Mouse (Mus musculus) spleen, adult 2 months (tissue): ENCODE measurements around the gene Arhgef38.

ENCODE experiments used
- CTCF ChIP-seq: fragments of 200-500 bp; IDR thresholded peaks from 2 replicates; pipeline ENCODE4 v1.5.1; 2011; ENCODE audit warnings: mild to moderate bottlenecking, inconsistent platforms; ENCODE audit not compliant: insufficient read depth, insufficient read length, insufficient replicate concordance; ENCODE audit errors: extremely low read depth
- POLR2A ChIP-seq: fragments of 200-500 bp; IDR thresholded peaks from 2 replicates; pipeline ENCODE4 v1.6.1; 2011; ENCODE audit warnings: low read depth, low read length, inconsistent platforms

DNA sequence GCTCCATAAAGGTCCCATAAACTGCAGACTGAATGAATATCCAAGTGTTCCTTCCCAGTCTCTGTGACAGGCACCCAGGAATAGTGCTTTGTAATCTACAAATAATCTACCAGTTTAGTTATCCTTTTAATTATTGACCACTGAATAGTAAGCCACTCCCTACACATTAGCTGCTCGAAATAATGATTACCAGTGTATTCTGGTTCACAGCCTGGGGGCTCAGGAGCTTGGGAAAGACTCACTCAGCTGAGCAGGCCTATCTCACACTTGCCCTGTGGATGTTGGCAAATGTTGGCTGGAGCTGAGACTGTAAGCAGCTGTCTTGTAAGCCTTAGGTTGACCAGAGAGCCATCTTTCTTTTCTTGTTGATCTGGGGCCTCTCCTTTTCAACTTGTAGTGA is 7.2 kb upstream of the Arhgef38 start:
- no peak for TF ChIP-seq POLR2A
- no peak for TF ChIP-seq CTCF
